In the genomic region with DNA sequence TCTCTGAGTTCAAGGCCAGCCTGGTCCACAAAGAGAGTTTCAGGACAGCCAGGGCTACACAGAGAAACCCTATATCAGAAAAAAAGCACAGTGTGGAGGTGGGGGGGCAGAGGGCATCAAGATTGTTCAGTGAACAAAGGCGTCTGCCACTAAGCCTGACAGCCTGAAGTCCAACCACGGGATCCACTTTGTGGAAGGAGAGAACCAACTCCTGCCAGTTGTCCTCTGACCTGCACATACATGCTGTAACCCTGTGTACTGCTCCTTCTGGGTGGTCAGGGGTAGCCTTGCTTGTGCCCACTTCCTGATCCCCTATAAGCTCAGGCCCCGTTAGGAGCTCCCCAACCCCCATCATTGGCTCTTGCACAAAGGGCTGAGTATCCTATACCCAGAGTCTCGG, we compare ENCODE assay signal across 24 mouse cellular contexts. TPM values are rescaled to one million over a fixed set of nuclear protein-coding genes. Genes with fewer than 3 reads are reported as not detected.
DNase-seq lines count a peak whose midpoint lies in the region; ATAC-seq and TF ChIP-seq lines count a peak whose summit lies in the region.
"Had no signal": no experiment of that assay in that cellular context is flagged by ENCODE, and none has a peak within 500 bp of the region (broad histone marks: within the 10 kb centered on the region; RNA-seq: fewer than 3 reads in every experiment).

No protein-coding gene starts in this region.

- ATAC-seq in forebrain, embryonic 12.5 days (ENCODE audit: low FRiP score): no peak
- no peak for ATAC-seq in forebrain, embryonic 11.5 days (replicated peaks; ENCODE audit: low FRiP score)
- 0 out of 2 replicates have a peak, but pooled peaks have one; percentile 7 for ATAC-seq in kidney, embryonic 14.5 days (ENCODE audit: low FRiP score, low TSS enrichment)
- ATAC-seq in hindbrain, embryonic 14.5 days (ENCODE audit: low FRiP score): no peak
- ATAC-seq: forebrain, embryonic 15.5 days; lung, postnatal 0 days; midbrain, embryonic 13.5 days had no signal

- no peaks in the 10 kb centered on the region for H3K9me3 ChIP-seq in forebrain, embryonic 12.5 days
- H3K9me3 ChIP-seq in forebrain, embryonic 11.5 days (ENCODE audit: control insufficient read depth, low read length): no peaks in the 10 kb centered on the region
- no peaks in the 10 kb centered on the region for H3K9me3 ChIP-seq in kidney, embryonic 14.5 days (ENCODE audit: control insufficient read depth, low read length)
- no peaks in the 10 kb centered on the region for H3K9me3 ChIP-seq in E14TG2a.4 (ENCODE audit: low read length)
- no peaks in the 10 kb centered on the region for H3K9me3 ChIP-seq in hindbrain, embryonic 14.5 days (ENCODE audit: control insufficient read depth, low read length)
- H3K9me3 ChIP-seq: forebrain, embryonic 15.5 days; heart, embryonic 15.5 days; limb, embryonic 15.5 days; liver, embryonic 15.5 days; midbrain, embryonic 13.5 days had no signal

- TF ChIP-seq CTCF in E14TG2a.4 (conservative IDR thresholded peaks at IDR 0.05; ENCODE audit: low read length): no peak

- WGBS in forebrain, embryonic 12.5 days: 31% methylated on average over 4 of the region's 4 CpGs
- WGBS in forebrain, embryonic 11.5 days: 32% methylated on average over 4 of the region's 4 CpGs
- 37% methylated on average over 4 of the region's 4 CpGs for WGBS in kidney, embryonic 14.5 days
- 43% methylated on average over 4 of the region's 4 CpGs for WGBS in hindbrain, embryonic 14.5 days

- no peak overlapping the region for H3K27ac ChIP-seq in forebrain, embryonic 12.5 days
- no peak overlapping the region for H3K27ac ChIP-seq in forebrain, embryonic 11.5 days (ENCODE audit: low read depth, low read length)
- no peak overlapping the region for H3K27ac ChIP-seq in kidney, embryonic 14.5 days (ENCODE audit: low read depth, low read length)
- H3K27ac ChIP-seq in hindbrain, embryonic 14.5 days: no peak overlapping the region
- H3K27ac ChIP-seq: forebrain, embryonic 15.5 days; heart, adult 2 months; heart, embryonic 15.5 days; limb, embryonic 15.5 days; liver, embryonic 15.5 days; midbrain, embryonic 13.5 days; stomach, postnatal 0 days had no signal

- no peak overlapping the region for H3K4me3 ChIP-seq in forebrain, embryonic 12.5 days (replicated peaks)
- no peak overlapping the region for H3K4me3 ChIP-seq in forebrain, embryonic 11.5 days (ENCODE audit: low read depth, low read length)
- no peak overlapping the region for H3K4me3 ChIP-seq in kidney, embryonic 14.5 days (ENCODE audit: low read length)
- H3K4me3 ChIP-seq in E14TG2a.4 (replicated peaks; ENCODE audit: low read length): peak overlapping the region; percentile 70; the same call in 1 of the 2 replicates
- H3K4me3 ChIP-seq in hindbrain, embryonic 14.5 days (replicated peaks; ENCODE audit: low read length): no peak overlapping the region
- H3K4me3 ChIP-seq: forebrain, embryonic 15.5 days; heart, adult 2 months; heart, embryonic 15.5 days; limb, embryonic 15.5 days; liver, embryonic 15.5 days; midbrain, embryonic 13.5 days; myocyte had no signal

- no peaks in the 10 kb centered on the region for H3K36me3 ChIP-seq in forebrain, embryonic 12.5 days (replicated peaks)
- no peaks in the 10 kb centered on the region for H3K36me3 ChIP-seq in forebrain, embryonic 11.5 days (ENCODE audit: control insufficient read depth, insufficient read depth, low read length)
- no peaks in the 10 kb centered on the region for H3K36me3 ChIP-seq in kidney, embryonic 14.5 days (ENCODE audit: control insufficient read depth, insufficient read depth, low read length)
- H3K36me3 ChIP-seq in E14TG2a.4 (ENCODE audit: insufficient read depth, low read length): no peaks in the 10 kb centered on the region
- H3K36me3 ChIP-seq in hindbrain, embryonic 14.5 days (replicated peaks; ENCODE audit: control insufficient read depth, insufficient read depth): no peaks in the 10 kb centered on the region
- H3K36me3 ChIP-seq: forebrain, embryonic 15.5 days; heart, embryonic 15.5 days; limb, embryonic 15.5 days; liver, embryonic 15.5 days; midbrain, embryonic 13.5 days had no signal

- peaks cover 71% of the 10 kb centered on the region for H3K27me3 ChIP-seq in forebrain, embryonic 12.5 days
- peaks cover 9% of the 10 kb centered on the region for H3K27me3 ChIP-seq in forebrain, embryonic 11.5 days (ENCODE audit: control insufficient read depth, insufficient read depth, low read length)
- peaks cover 45% of the 10 kb centered on the region for H3K27me3 ChIP-seq in kidney, embryonic 14.5 days (ENCODE audit: control insufficient read depth, insufficient read depth, low read length)
- peaks cover 68% of the 10 kb centered on the region for H3K27me3 ChIP-seq in E14TG2a.4 (ENCODE audit: insufficient read depth, low read length)
- H3K27me3 ChIP-seq in hindbrain, embryonic 14.5 days (ENCODE audit: control insufficient read depth, insufficient read depth, low read length): peaks cover 32% of the 10 kb centered on the region
- H3K27me3 ChIP-seq: forebrain, embryonic 15.5 days had no signal

- H3K4me2 ChIP-seq in forebrain, embryonic 12.5 days: no peak overlapping the region
- H3K4me2 ChIP-seq in forebrain, embryonic 11.5 days (ENCODE audit: low read depth, low read length, severe bottlenecking): no peak overlapping the region
- H3K4me2 ChIP-seq in kidney, embryonic 14.5 days (replicated peaks; ENCODE audit: low read depth, low read length): no peak overlapping the region
- H3K4me2 ChIP-seq in hindbrain, embryonic 14.5 days (replicated peaks): no peak overlapping the region
- H3K4me2 ChIP-seq: forebrain, embryonic 15.5 days; heart, embryonic 15.5 days; limb, embryonic 15.5 days; liver, embryonic 15.5 days had no signal

- no peak for DNase-seq in forebrain, embryonic 11.5 days (ENCODE audit: low spot score)
- no peak for DNase-seq in kidney, adult 8-10 months
- no peak for DNase-seq in hindbrain, embryonic 14.5 days (ENCODE audit: low spot score)
- DNase-seq in T-cell, adult 2 months (ENCODE audit: low spot score): no peak
- DNase-seq in left cerebral cortex, postnatal 25 days (ENCODE audit: low spot score in 2 of 2): no peak
- DNase-seq: adrenal gland, postnatal 36 days; cerebellum, adult 11-12 months; cerebellum, postnatal 14 days; gastrocnemius, postnatal 14 days; heart, adult 2 months; heart, postnatal 4 days; kidney, postnatal 14 days; right cerebral cortex, postnatal 4 days had no signal

- H3K9ac ChIP-seq in forebrain, embryonic 12.5 days: peak overlapping the region; percentile 18; the same call in 1 of the 2 replicates
- H3K9ac ChIP-seq in forebrain, embryonic 11.5 days (ENCODE audit: low read length): no peak overlapping the region
- H3K9ac ChIP-seq in kidney, embryonic 14.5 days (ENCODE audit: low read depth, low read length): no peak overlapping the region
- H3K9ac ChIP-seq in hindbrain, embryonic 14.5 days: 0 out of 2 replicates have a peak overlapping the region, but pooled peaks have one; percentile 38
- H3K9ac ChIP-seq: heart, embryonic 15.5 days; limb, embryonic 15.5 days; liver, embryonic 15.5 days; midbrain, embryonic 13.5 days had no signal

- peaks cover 71% of the 10 kb centered on the region for H3K4me1 ChIP-seq in forebrain, embryonic 12.5 days
- H3K4me1 ChIP-seq in forebrain, embryonic 11.5 days (replicated peaks; ENCODE audit: control insufficient read depth, insufficient read depth, low read length): peaks cover 39% of the 10 kb centered on the region
- H3K4me1 ChIP-seq in kidney, embryonic 14.5 days (ENCODE audit: control insufficient read depth, insufficient read depth, low read length): peaks cover 35% of the 10 kb centered on the region
- peaks cover 85% of the 10 kb centered on the region for H3K4me1 ChIP-seq in E14TG2a.4 (replicated peaks; ENCODE audit: low read depth, low read length)
- peaks cover 34% of the 10 kb centered on the region for H3K4me1 ChIP-seq in hindbrain, embryonic 14.5 days (replicated peaks; ENCODE audit: control insufficient read depth, insufficient read depth, low read length)

- intact Hi-C loops in left cerebral cortex, postnatal 25 days (cut with DNase I): no loop called here

RNA-seq across cellular contexts. Expression of a gene that starts 21.1 kb away (rescaled TPM):
- polyA plus RNA-seq in forebrain, embryonic 12.5 days (2016; fragmentation: Nextera tagmentation; extraction: Ambion mirVana): 220 and 238 TPM in 2 replicates
- 238 and 256 TPM in 2 replicates for polyA plus RNA-seq in forebrain, embryonic 11.5 days (2014; fragmentation: Nextera tagmentation; extraction: Ambion mirVana)
- 237 and 255 TPM in 2 replicates for polyA plus RNA-seq in kidney, embryonic 14.5 days (2014; fragmentation: Nextera tagmentation; extraction: Ambion mirVana)
- 231 and 234 TPM in 2 replicates for polyA plus RNA-seq in hindbrain, embryonic 14.5 days (2014; fragmentation: Nextera tagmentation; extraction: Ambion mirVana)
- 100 to 1,000 TPM; 258 to 270 TPM for total RNA-seq in left cerebral cortex, postnatal 25 days (2021)

RNA-seq across cellular contexts. Expression of a gene that starts 32.4 kb away (rescaled TPM):
- 781 and 789 TPM in 2 replicates for polyA plus RNA-seq in forebrain, embryonic 12.5 days (2016; fragmentation: Nextera tagmentation; extraction: Ambion mirVana)
- 678 and 706 TPM in 2 replicates for polyA plus RNA-seq in forebrain, embryonic 11.5 days (2014; fragmentation: Nextera tagmentation; extraction: Ambion mirVana)
- 1,171 and 1,487 TPM in 2 replicates for polyA plus RNA-seq in kidney, embryonic 14.5 days (2014; fragmentation: Nextera tagmentation; extraction: Ambion mirVana)
- 1,225 and 1,275 TPM in 2 replicates for polyA plus RNA-seq in hindbrain, embryonic 14.5 days (2014; fragmentation: Nextera tagmentation; extraction: Ambion mirVana)
- 1,000 to 10,000 TPM; 1,203 to 1,264 TPM for total RNA-seq in left cerebral cortex, postnatal 25 days (2021)

RNA-seq across cellular contexts. Expression of a gene that starts 55.9 kb away (rescaled TPM):
- 90.0 and 92.2 TPM in 2 replicates for polyA plus RNA-seq in forebrain, embryonic 12.5 days (2016; fragmentation: Nextera tagmentation; extraction: Ambion mirVana)
- polyA plus RNA-seq in forebrain, embryonic 11.5 days (2014; fragmentation: Nextera tagmentation; extraction: Ambion mirVana): 106 and 107 TPM in 2 replicates
- 57.8 and 90.7 TPM in 2 replicates for polyA plus RNA-seq in kidney, embryonic 14.5 days (2014; fragmentation: Nextera tagmentation; extraction: Ambion mirVana)
- 67.6 and 69.1 TPM in 2 replicates for polyA plus RNA-seq in hindbrain, embryonic 14.5 days (2014; fragmentation: Nextera tagmentation; extraction: Ambion mirVana)
- total RNA-seq in left cerebral cortex, postnatal 25 days (2021): 10 to 100 TPM; 31.3 to 36.6 TPM

Comparison
In these comparisons a context has a peak if more than half of its experiments do, and no peak if none do; other contexts are left out.
1. H3K9ac ChIP-seq: peak in forebrain, embryonic 12.5 days (single experiment) and hindbrain, embryonic 14.5 days (single experiment); none in forebrain, embryonic 11.5 days (single experiment) and kidney, embryonic 14.5 days (single experiment).